Mouse (Mus musculus): ENCODE data around the gene Metap1. TPM values are rescaled to one million over a fixed set of nuclear protein-coding genes. Genes with fewer than 3 reads are reported as not detected.
A peak's percentile ranks its signal among the peaks of the same experiment; 100 is the strongest.

The Metap1 gene
- polyA plus RNA-seq (2016; fragmentation: Nextera tagmentation; extraction: Ambion mirVana): 45.2 and 45.9 TPM in 2 replicates

DNA sequence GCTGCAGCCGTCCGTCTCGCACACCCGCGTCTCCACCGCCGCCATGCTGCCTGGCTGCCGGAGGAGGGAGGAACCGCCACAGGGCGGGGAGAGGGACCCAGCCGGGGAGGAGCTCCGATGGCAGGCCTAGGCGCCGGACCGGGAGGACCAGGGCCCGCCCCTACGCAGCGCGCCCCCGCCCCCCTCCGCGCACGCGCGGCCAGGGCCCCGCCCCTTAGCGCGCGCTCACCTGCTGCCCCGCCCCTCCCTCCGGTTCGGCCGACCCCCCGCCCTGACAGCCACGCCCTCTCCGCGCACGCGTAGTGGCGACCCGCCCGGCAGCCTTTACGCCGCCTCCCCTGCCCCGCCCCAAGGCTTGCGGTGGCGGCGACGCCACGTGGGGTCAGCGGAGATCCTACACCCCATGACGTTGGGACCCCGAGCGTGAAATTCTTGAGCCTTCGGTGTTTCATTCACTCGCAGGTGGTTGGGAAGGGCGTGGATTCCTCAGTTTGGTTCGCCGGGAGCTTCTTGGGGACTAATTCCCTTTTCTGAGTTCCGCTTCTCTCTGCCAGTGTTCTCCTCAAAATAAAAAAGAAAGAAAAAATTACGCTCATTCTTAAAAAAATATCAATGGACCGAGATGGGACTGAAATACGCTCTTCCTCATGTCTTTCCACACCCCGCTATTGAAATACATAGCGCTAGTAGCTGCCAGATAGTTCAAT is at the start of gene Metap1:
Gene Metap1, minus strand, starts transcription at position 189 of the 707 bp plus-strand sequence.
- Histone ChIP-seq H3K9me3 (peaks cover 5% of the 10 kb centered on the region), H3K4me3 (peak within 1 kb of the TSS; percentile 91), H3K27ac (peak within 1 kb of the TSS; percentile 93), H3K36me3 (replicated peaks) (peaks cover 31% of the 10 kb centered on the region), H3K4me1 (peaks cover 16% of the 10 kb centered on the region), H3K27me3 (ENCODE audit: poor library complexity, severe bottlenecking) (no peaks in the 10 kb centered on the region)
- under 1% methylated on average over 60 of the region's 65 CpGs for WGBS
- DNase-seq (ENCODE audit: extremely low spot score, low spot score): peak; percentile 98

GRCm38 (mm10) chr3:138536031-138536430 is 46.7 kb upstream of the Metap1 start:
- no peak overlapping the region for H3K27ac ChIP-seq
- no peaks in the 10 kb centered on the region for H3K27me3 ChIP-seq (ENCODE audit: poor library complexity, severe bottlenecking)
- no peak overlapping the region for H3K4me3 ChIP-seq
- H3K4me1 ChIP-seq: peaks cover 3% of the 10 kb centered on the region; the same call in 1 of the 2 replicates
- WGBS: 96% methylated on average over 2 of the region's 2 CpGs
- H3K36me3 ChIP-seq (replicated peaks): peaks cover 26% of the 10 kb centered on the region
- DNase-seq (ENCODE audit: extremely low spot score, low spot score): no peak
- no peaks in the 10 kb centered on the region for H3K9me3 ChIP-seq

DNA sequence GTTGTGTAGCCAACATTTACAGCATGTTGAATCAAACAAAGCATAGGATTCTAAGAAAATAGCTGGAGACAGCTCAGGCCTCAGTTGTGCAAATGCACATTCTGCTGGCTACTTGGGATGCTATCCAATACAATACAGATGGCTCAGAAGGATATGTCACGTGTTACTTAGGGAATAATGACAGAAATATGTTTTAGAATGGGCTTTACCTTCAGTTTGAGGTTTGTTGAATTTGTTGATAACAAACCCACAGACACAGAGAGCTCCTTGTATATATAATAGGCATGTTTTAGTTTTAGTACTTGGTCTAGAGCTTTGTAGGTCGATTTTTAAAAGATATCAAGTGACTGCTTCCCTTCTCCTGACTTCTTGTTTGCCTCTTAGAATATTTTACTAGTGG is 43.4 kb upstream of the Metap1 start:
- H3K4me3 ChIP-seq: no peak overlapping the region
- no peaks in the 10 kb centered on the region for H3K27me3 ChIP-seq (ENCODE audit: poor library complexity, severe bottlenecking)
- H3K27ac ChIP-seq: no peak overlapping the region
- H3K4me1 ChIP-seq: peaks cover 27% of the 10 kb centered on the region
- 86% methylated on average over 2 of the region's 2 CpGs for WGBS
- H3K9me3 ChIP-seq: no peaks in the 10 kb centered on the region
- peaks cover 19% of the 10 kb centered on the region for H3K36me3 ChIP-seq (replicated peaks)
- no peak for DNase-seq (ENCODE audit: extremely low spot score, low spot score)

- no peaks in the 10 kb centered on the region for H3K9me3 ChIP-seq
- H3K4me1 ChIP-seq: peaks cover 27% of the 10 kb centered on the region
- no peak overlapping the region for H3K27ac ChIP-seq
- H3K36me3 ChIP-seq (replicated peaks): peaks cover 19% of the 10 kb centered on the region
- DNase-seq (ENCODE audit: extremely low spot score, low spot score): no peak
- H3K4me3 ChIP-seq: no peak overlapping the region
- no peaks in the 10 kb centered on the region for H3K27me3 ChIP-seq (ENCODE audit: poor library complexity, severe bottlenecking)
- WGBS: 80% methylated on average over 12 of the region's 12 CpGs
Observed at GRCm38 (mm10) chr3:138531479-138532181, 42.3 kb upstream of the Metap1 start.

DNA sequence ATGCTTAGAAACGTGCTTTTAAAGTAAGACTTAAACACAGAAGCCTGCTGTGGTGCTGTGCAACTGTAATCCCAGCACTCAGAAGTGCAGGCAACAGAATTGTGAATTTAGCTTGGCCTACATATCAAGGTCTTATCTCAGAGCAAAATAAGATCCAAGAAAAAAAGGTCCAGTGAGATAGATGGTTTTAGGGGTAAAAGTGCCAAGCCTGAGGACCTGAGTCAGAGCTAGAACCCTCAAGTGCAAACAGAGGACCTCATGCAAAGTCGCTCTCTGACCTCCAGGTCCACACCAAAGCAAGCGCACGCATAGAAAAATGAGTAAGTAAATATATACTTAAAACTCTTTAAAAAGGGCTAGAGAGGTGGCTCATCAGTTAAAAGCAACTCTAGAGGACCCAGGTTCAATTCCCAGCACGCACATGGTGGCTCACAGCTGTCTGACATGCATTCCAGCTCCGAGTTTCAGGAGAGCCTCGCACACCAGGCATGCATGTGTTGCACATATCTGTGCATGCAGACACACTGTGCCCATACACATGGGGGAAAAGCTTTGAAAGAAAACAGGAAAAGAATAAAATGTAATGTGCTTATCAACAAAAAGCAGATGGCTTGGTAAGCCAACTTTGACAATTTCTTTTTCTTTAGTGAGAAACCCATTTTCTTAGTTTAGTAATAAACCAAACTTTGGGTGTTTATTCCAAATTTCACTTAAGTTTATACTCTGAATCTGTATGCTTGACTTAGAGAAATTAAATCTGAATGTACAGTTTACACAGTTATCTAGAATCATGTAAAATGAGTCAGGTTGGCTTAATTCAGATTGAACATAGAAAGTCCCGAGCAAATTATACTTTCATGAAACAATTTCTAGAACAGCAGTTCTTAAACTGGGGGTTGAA is 41.5 kb upstream of the Metap1 start:
- WGBS: 88% methylated on average over 8 of the region's 8 CpGs
- peaks cover 13% of the 10 kb centered on the region for H3K36me3 ChIP-seq (replicated peaks)
- no peaks in the 10 kb centered on the region for H3K9me3 ChIP-seq
- DNase-seq (ENCODE audit: extremely low spot score, low spot score): no peak
- peaks cover 35% of the 10 kb centered on the region for H3K4me1 ChIP-seq
- H3K4me3 ChIP-seq: no peak overlapping the region
- H3K27ac ChIP-seq: no peak overlapping the region
- peaks cover 3% of the 10 kb centered on the region for H3K27me3 ChIP-seq (ENCODE audit: poor library complexity, severe bottlenecking)

DNA sequence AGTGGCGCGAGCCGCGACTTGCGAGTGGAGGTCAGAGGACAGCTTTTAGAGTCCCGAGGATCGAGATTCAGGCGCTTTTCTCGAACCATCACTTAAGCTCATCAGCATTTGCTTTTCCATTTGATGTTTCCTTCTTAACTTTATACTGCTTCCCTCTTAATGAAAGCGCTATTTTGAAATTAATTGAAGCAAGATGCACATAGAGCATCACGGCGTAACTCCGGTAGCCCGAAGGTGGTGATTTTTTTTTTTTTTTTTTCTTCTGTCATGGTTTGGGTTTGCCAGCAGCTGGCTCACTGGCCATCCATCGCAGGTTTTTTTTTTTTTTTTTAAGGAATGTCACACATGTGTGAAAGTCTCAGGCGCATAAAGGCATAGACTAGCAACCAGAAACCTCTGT is 39.0 kb upstream of the Metap1 start:
- H3K9me3 ChIP-seq: no peaks in the 10 kb centered on the region
- H3K4me1 ChIP-seq: peaks cover 37% of the 10 kb centered on the region
- no peak for DNase-seq (ENCODE audit: extremely low spot score, low spot score)
- peak overlapping the region; percentile 98 for H3K27ac ChIP-seq
- 5% methylated on average over 16 of the region's 16 CpGs for WGBS
- H3K27me3 ChIP-seq (ENCODE audit: poor library complexity, severe bottlenecking): peaks cover 15% of the 10 kb centered on the region
- H3K4me3 ChIP-seq: peak overlapping the region; percentile 98
- no peaks in the 10 kb centered on the region for H3K36me3 ChIP-seq (replicated peaks)

DNA sequence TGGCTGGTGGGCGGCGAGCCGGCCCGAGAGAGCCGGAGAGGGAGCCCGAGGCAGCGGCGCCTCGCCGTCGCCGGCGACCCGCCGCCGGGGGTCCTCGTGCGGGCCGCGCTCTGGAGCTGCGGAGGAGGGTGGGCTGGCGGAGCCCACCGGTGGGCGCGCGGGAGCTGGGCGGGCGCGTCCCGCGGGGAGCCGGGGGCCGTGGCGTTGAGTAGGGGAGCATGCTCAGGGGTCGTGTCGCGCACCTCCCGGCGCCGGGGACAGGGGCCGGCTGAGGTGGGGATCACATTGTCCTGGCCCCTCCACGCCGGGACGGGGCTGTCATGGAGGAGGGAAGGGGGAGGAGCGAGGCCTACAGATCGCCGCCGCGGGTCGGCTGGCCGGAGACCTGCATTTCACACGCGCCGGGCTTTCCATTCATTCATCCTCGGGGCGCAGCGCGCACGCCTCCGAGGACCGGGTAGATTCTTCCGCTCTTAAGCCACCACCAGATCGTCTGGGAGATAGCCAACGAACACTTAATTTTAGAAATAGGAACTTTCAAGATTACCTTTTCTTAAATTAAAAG is 38.4 kb upstream of the Metap1 start:
- peak overlapping the region; percentile 98 for H3K27ac ChIP-seq
- under 1% methylated on average over 62 of the region's 64 CpGs for whole genome bisulfite sequencing
- peaks cover 15% of the 10 kb centered on the region for H3K27me3 ChIP-seq (ENCODE audit: poor library complexity, severe bottlenecking)
- no peaks in the 10 kb centered on the region for H3K9me3 ChIP-seq
- H3K4me3 ChIP-seq: peak overlapping the region; percentile 98
- H3K36me3 ChIP-seq (replicated peaks): no peaks in the 10 kb centered on the region
- peak; percentile 84 for DNase-seq (ENCODE audit: extremely low spot score, low spot score)
- H3K4me1 ChIP-seq: peaks cover 37% of the 10 kb centered on the region

GRCm38 (mm10) chr3:138526916-138527666 is 37.8 kb upstream of the Metap1 start:
- peak overlapping the region; percentile 98 for H3K27ac ChIP-seq
- H3K4me3 ChIP-seq: peak overlapping the region; percentile 98
- peaks cover 37% of the 10 kb centered on the region for H3K4me1 ChIP-seq
- peaks cover 15% of the 10 kb centered on the region for H3K27me3 ChIP-seq (ENCODE audit: poor library complexity, severe bottlenecking)
- H3K9me3 ChIP-seq: no peaks in the 10 kb centered on the region
- peak; percentile 95 for DNase-seq (ENCODE audit: extremely low spot score, low spot score)
- H3K36me3 ChIP-seq (replicated peaks): no peaks in the 10 kb centered on the region
- under 1% methylated on average over 80 of the region's 85 CpGs for WGBS

GRCm38 (mm10) chr3:138526073-138526915 is 37.0 kb upstream of the Metap1 start, which contains the start of gene Eif4e:
TSS of gene Eif4e (plus strand) at chr3:138526179.
- Histone ChIP-seq H3K36me3 (replicated peaks) (no peaks in the 10 kb centered on the region), H3K4me3 (peak within 1 kb of the TSS; percentile 98), H3K27ac (peak within 1 kb of the TSS; percentile 98), H3K27me3 (ENCODE audit: poor library complexity, severe bottlenecking) (peaks cover 15% of the 10 kb centered on the region), H3K9me3 (no peaks in the 10 kb centered on the region), H3K4me1 (peaks cover 34% of the 10 kb centered on the region)
- DNase-seq (ENCODE audit: extremely low spot score, low spot score): peak; percentile 24
- 3% methylated on average over 39 of the region's 39 CpGs for WGBS

DNA sequence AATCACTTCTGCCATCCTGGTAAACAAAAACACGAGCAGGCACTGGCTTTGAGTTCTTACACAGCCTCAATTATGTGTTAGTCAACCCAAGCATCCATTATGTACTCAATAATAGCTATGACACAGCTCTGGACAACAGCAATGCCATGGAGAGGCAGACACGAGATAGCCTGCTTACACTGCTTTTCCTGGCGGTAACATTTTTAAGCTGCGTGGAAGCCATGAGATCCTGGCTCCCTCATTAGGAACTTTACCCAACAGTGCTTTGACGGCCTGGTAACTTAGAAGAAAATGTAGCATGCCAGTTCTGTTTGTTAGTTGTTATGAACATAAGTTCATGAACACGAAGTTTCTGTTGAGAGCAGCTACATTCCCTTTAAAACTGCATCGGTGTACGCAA is 36.2 kb upstream of the Metap1 start:
- WGBS: 42% methylated on average over 8 of the region's 8 CpGs
- H3K9me3 ChIP-seq: no peaks in the 10 kb centered on the region
- H3K4me1 ChIP-seq: peaks cover 29% of the 10 kb centered on the region
- peak overlapping the region; percentile 98 for H3K4me3 ChIP-seq
- no peak for DNase-seq (ENCODE audit: extremely low spot score, low spot score)
- H3K27me3 ChIP-seq (ENCODE audit: poor library complexity, severe bottlenecking): peaks cover 15% of the 10 kb centered on the region
- H3K27ac ChIP-seq: no peak overlapping the region
- H3K36me3 ChIP-seq (replicated peaks): no peaks in the 10 kb centered on the region

DNA sequence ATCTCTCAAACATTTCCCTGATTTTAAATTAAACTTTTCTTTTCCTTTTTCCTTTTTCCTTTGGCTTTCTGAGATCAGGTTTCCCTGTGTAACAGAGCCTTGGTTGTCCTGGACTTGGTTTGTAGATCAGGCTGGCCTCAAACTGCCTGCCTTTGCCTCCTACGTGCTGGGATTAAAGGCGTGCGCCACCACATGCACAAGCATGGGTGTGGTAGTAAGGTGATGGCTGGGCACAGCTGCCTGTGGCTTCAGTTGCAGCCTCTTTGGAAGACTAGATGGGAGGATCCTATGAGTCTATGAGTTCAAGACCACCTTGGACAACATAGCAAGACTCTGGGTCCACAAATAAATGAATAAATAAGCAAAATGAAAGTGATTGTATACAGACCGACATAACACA is 34.6 kb upstream of the Metap1 start:
- Histone ChIP-seq H3K27me3 (ENCODE audit: poor library complexity, severe bottlenecking) (peaks cover 15% of the 10 kb centered on the region), H3K36me3 (replicated peaks) (no peaks in the 10 kb centered on the region), H3K4me1 (peaks cover 16% of the 10 kb centered on the region), H3K27ac (no peak overlapping the region), H3K9me3 (no peaks in the 10 kb centered on the region), H3K4me3 (no peak overlapping the region)
- DNase-seq (ENCODE audit: extremely low spot score, low spot score): no peak
- WGBS: 92% methylated on average over 4 of the region's 4 CpGs

Measured in forebrain, embryonic 10.5 days (tissue).